21 mouse cellular contexts compared by ENCODE assay signal in genomic region chr5:103293953-103294352, GRCm38 (mm10).
"Had no signal": no experiment of that assay in that cellular context is flagged by ENCODE, and none has a peak within 500 bp of the region (broad histone marks: within the 10 kb centered on the region; RNA-seq: fewer than 3 reads in every experiment).

No protein-coding gene starts in this region.

- H3K4me1 ChIP-seq: kidney, embryonic 15.5 days; limb, embryonic 10.5 days; limb, embryonic 13.5 days; liver, embryonic 12.5 days; liver, embryonic 15.5 days; lung, embryonic 15.5 days; megakaryocyte, embryonic 14.5 days; midbrain, embryonic 12.5 days; stomach, embryonic 15.5 days had no signal

- H3K27ac ChIP-seq: kidney, embryonic 15.5 days; limb, embryonic 10.5 days; limb, embryonic 13.5 days; liver, embryonic 12.5 days; liver, embryonic 15.5 days; lung, embryonic 15.5 days; midbrain, embryonic 12.5 days; stomach, embryonic 15.5 days had no signal

- H3K4me3 ChIP-seq: kidney, embryonic 15.5 days; limb, embryonic 10.5 days; limb, embryonic 13.5 days; liver, embryonic 12.5 days; liver, embryonic 15.5 days; lung, embryonic 15.5 days; megakaryocyte, embryonic 14.5 days; midbrain, embryonic 12.5 days; stomach, embryonic 15.5 days had no signal

- DNase-seq: kidney, adult 11 months; kidney, adult 8-10 months; kidney, postnatal 10 days; kidney, postnatal 36 days; liver; lung, adult 18-20 months; lung, postnatal 10 days; lung, postnatal 36 days; retina, postnatal 1 day; right cerebral cortex, postnatal 25 days; spleen, adult 18-20 months; thymus, postnatal 25 days had no signal

- H3K27me3 ChIP-seq: kidney, embryonic 15.5 days; limb, embryonic 13.5 days; liver, embryonic 12.5 days; liver, embryonic 15.5 days; lung, embryonic 15.5 days; megakaryocyte, embryonic 14.5 days; midbrain, embryonic 12.5 days; stomach, embryonic 15.5 days had no signal

- H3K4me2 ChIP-seq: kidney, embryonic 15.5 days; limb, embryonic 13.5 days; liver, embryonic 12.5 days; liver, embryonic 15.5 days; lung, embryonic 15.5 days; midbrain, embryonic 12.5 days; stomach, embryonic 15.5 days had no signal

- H3K9ac ChIP-seq: kidney, embryonic 15.5 days; limb, embryonic 13.5 days; liver, embryonic 12.5 days; liver, embryonic 15.5 days; lung, embryonic 15.5 days; midbrain, embryonic 12.5 days; stomach, embryonic 15.5 days had no signal

- H3K9me3 ChIP-seq: kidney, embryonic 15.5 days; limb, embryonic 10.5 days; limb, embryonic 13.5 days; liver, embryonic 12.5 days; liver, embryonic 15.5 days; lung, embryonic 15.5 days; midbrain, embryonic 12.5 days; stomach, embryonic 15.5 days had no signal

- H3K36me3 ChIP-seq: kidney, embryonic 15.5 days; limb, embryonic 10.5 days; limb, embryonic 13.5 days; liver, embryonic 12.5 days; liver, embryonic 15.5 days; lung, embryonic 15.5 days; midbrain, embryonic 12.5 days; stomach, embryonic 15.5 days had no signal

- ATAC-seq: liver, embryonic 12.5 days had no signal
